Mouse (Mus musculus): ENCODE measurements around the gene Rnasek.

The Rnasek gene

GRCm38 (mm10) chr11:70191188-70191587 lies 48.5 kb downstream of the Rnasek start:
- POLR2A ChIA-PET = interaction anchor here in 2 of 4 experiments (0.6 to 0.7 kb wide), 2 partner anchors 109 to 325 kb away, joined by 5 to 14 read pairs; no protein-coding TSS in a partner anchor
- CTCF ChIA-PET = interaction anchor here (0.6 to 2.3 kb wide), 4 partner anchors 10 to 1706 kb away, joined by 3 to 11 read pairs (median 4); no protein-coding TSS in a partner anchor

GRCm38 (mm10) chr11:70189319-70190134 lies 50.1 kb downstream of the Rnasek start:
- POLR2A ChIA-PET = interaction anchor here in 2 of 4 experiments (0.8 to 1.5 kb wide), 4 partner anchors 23 to 32 kb away, joined by 3 to 5 read pairs (median 4); partner anchors contain the start of genes Slc16a11 (in 2 of the 2) and Slc16a13 (in 1 of the 2)
- CTCF ChIA-PET = interaction anchor here (0.7 to 2.3 kb wide), 8 partner anchors 12 to 214 kb away, joined by 3 to 11 read pairs (median 5); no protein-coding TSS in a partner anchor
